Mouse (Mus musculus): Measurements from ENCODE around the gene Cand2. TPM values are rescaled to one million over a fixed set of nuclear protein-coding genes. Genes with fewer than 3 reads are reported as not detected.

Cand2 gene
- polyA plus RNA-seq, 1 experiment from 2014 or later, result 29.6 TPM

- DNase-seq (ENCODE audit: low spot score) (no peak), ATAC-seq (replicated peaks; ENCODE audit: low FRiP score, low TSS enrichment, low read depth) (no peak)
- H3K36me3 ChIP-seq (ENCODE audit: control insufficient read depth, insufficient read depth, low read length), result peaks cover 50% of the 10 kb centered on the region
- H3K9ac ChIP-seq (ENCODE audit: low read length), result no peak overlapping the region
- no peak overlapping the region for H3K4me3 ChIP-seq (ENCODE audit: low read depth, low read length)
- no peaks in the 10 kb centered on the region for H3K27me3 ChIP-seq (replicated peaks; ENCODE audit: control insufficient read depth, insufficient read depth, low read length)
- H3K9me3 ChIP-seq (ENCODE audit: control insufficient read depth, low read length), result no peaks in the 10 kb centered on the region
- H3K27ac ChIP-seq (ENCODE audit: low read depth), result no peak overlapping the region
- WGBS, result 96% methylated on average over 10 of the region's 10 CpGs
- no peak overlapping the region for H3K4me2 ChIP-seq (ENCODE audit: low read length)
- H3K4me1 ChIP-seq (replicated peaks; ENCODE audit: control insufficient read depth, insufficient read depth, low read length), result peaks cover 4% of the 10 kb centered on the region
These were observed 74.4 kb downstream of the Cand2 start for GRCm38 (mm10) chr6:115848598-115849304.

DNA sequence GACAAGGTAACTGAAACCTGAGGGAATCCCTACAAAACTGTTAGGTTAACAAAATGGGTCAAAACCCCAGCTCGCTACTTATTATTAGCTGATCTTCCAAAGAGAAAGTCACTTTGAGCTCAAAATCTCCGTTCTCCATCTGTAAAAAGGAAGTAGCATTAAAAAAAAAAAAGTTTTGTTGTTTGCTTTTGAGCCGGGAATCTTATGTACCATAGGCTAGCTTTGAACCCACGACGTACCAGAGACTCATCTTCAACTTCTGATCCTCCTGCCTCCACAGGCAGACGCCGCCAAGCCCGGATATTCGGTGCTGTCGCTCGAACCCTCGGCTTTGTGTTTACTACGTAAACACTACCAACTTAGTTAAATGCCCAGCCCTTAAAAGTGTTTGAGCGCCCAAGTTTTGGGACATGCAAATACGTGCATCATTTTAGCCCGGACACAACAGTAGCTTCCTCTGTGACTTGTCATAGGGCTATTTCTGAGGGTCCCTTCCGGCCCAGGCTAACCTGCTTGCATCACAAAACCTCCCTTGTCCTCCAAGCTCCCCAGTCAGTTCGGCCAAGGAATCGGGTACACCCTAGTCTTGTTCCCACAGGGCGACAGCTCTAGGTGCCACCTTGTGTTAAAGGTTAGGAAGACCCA is 78.2 kb downstream of the Cand2 start:
- Histone ChIP-seq H3K9ac (ENCODE audit: low read length) (peak overlapping the region; percentile 57), H3K4me2 (ENCODE audit: low read length) (peak overlapping the region; percentile 87), H3K4me3 (ENCODE audit: low read depth, low read length) (peak overlapping the region; percentile 62), H3K36me3 (ENCODE audit: control insufficient read depth, insufficient read depth, low read length) (peaks cover 29% of the 10 kb centered on the region), H3K27ac (ENCODE audit: low read depth) (peak overlapping the region; percentile 89), H3K4me1 (replicated peaks; ENCODE audit: control insufficient read depth, insufficient read depth, low read length) (peaks cover 18% of the 10 kb centered on the region), H3K9me3 (ENCODE audit: control insufficient read depth, low read length) (no peaks in the 10 kb centered on the region), H3K27me3 (replicated peaks; ENCODE audit: control insufficient read depth, insufficient read depth, low read length) (no peaks in the 10 kb centered on the region)
- DNase-seq (ENCODE audit: low spot score), result no peak
- 5% methylated on average over 20 of the region's 20 CpGs for WGBS
- no peak for ATAC-seq (replicated peaks; ENCODE audit: low FRiP score, low TSS enrichment, low read depth)

DNA sequence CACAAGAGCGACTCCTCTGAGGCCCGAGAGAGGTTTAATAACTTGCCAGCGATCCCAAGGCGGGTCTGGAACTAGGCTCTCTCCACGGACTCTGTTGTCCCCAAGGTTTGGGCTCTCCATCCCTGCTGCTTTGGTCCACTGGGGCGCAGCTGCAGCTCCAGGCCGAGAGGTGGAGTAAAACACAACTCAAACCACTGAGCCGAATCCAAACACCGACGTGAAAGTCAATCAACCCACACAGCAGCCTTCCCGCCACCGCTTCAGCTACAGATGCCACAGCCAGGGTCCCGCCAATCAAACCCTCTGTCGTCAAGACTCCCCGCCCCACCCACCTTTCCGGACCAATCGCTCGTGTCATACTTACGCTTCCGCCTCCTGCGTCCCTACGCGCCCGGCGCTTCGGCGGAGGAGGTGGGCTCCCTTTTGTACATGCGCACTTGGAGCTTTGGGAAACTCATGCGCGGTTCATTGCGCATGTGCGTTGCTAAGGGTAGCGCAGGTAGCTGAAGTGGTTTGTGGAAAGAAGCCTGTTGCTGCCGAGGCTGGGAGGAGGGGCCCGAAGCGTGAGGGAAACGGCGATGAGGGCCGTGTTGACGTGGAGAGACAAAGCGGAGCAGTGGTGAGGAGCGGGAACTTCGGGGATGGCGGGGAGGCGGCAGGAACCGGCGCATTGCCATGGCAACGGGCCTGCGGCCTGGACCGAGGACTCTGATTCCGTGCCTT is 78.9 kb downstream of the Cand2 start, which contains the start of the genes Mbd4 and Ift122:
Gene Mbd4, minus strand, starts transcription at position 281 of the 723 bp plus-strand sequence.
Gene Ift122, plus strand, starts transcription at position 380 of the 723 bp plus-strand sequence.
- Histone ChIP-seq H3K36me3 (ENCODE audit: control insufficient read depth, insufficient read depth, low read length) (peaks cover 26% of the 10 kb centered on the region), H3K9ac (ENCODE audit: low read length) (peak within 1 kb of the TSS; percentile 61), H3K4me1 (replicated peaks; ENCODE audit: control insufficient read depth, insufficient read depth, low read length) (peaks cover 18% of the 10 kb centered on the region), H3K4me3 (ENCODE audit: low read depth, low read length) (peak within 1 kb of the TSS; percentile 62), H3K27ac (ENCODE audit: low read depth) (peak within 1 kb of the TSS; percentile 90), H3K4me2 (ENCODE audit: low read length) (peak within 1 kb of the TSS; percentile 87), H3K27me3 (replicated peaks; ENCODE audit: control insufficient read depth, insufficient read depth, low read length) (no peaks in the 10 kb centered on the region), H3K9me3 (ENCODE audit: control insufficient read depth, low read length) (no peaks in the 10 kb centered on the region)
- under 1% methylated on average over 51 of the region's 51 CpGs for WGBS
- peak; percentile 95 for DNase-seq (ENCODE audit: low spot score)
- ATAC-seq (replicated peaks; ENCODE audit: low FRiP score, low TSS enrichment, low read depth), result peak; percentile 97

DNA sequence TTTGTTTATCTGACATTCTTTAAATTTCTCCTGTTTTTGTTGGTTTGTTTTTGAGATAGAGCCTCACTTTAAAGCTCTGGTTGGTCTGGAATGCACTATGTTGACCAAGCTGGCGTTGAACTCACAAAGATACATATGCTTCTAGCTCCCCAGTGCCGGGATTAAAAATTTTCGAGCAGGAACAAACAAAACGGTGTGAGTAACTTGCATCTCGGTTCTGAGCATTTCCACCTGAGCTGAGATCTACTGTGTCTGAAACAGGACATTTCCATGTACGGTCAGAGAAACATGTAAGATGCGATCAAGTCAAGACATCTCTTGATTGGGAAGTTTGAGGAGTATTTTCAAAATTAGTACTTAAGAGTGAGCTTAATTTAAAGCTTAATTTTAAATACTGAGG is 79.6 kb downstream of the Cand2 start:
- 39% methylated on average over 7 of the region's 7 CpGs for WGBS
- Histone ChIP-seq H3K9me3 (ENCODE audit: control insufficient read depth, low read length) (no peaks in the 10 kb centered on the region), H3K4me1 (replicated peaks; ENCODE audit: control insufficient read depth, insufficient read depth, low read length) (peaks cover 20% of the 10 kb centered on the region), H3K9ac (ENCODE audit: low read length) (peak overlapping the region; percentile 61), H3K27ac (ENCODE audit: low read depth) (peak overlapping the region; percentile 90), H3K36me3 (ENCODE audit: control insufficient read depth, insufficient read depth, low read length) (peaks cover 19% of the 10 kb centered on the region), H3K4me2 (ENCODE audit: low read length) (peak overlapping the region; percentile 63), H3K27me3 (replicated peaks; ENCODE audit: control insufficient read depth, insufficient read depth, low read length) (no peaks in the 10 kb centered on the region), H3K4me3 (ENCODE audit: low read depth, low read length) (peak overlapping the region; percentile 62)
- ATAC-seq (replicated peaks; ENCODE audit: low FRiP score, low TSS enrichment, low read depth), result no peak
- DNase-seq (ENCODE audit: low spot score), result peak; percentile 60

DNA sequence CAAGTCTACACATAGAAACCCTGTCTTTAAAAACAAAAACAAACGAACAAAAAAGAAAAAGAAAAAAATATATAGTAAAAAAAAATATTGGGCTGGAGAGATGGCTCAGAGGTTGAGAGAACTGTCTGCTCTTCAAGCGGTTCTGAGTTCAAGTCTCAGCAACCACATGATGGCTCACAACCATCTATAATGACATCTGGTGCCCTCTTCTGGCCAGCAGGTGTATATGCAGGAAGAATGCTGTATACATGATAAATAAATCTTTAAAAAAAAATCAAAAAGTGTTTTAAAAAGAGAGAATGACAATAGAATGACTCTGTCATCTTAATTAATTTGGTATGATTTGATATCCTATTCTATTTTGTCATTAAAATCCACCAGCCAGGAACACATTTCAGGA is 80.1 kb downstream of the Cand2 start:
- Histone ChIP-seq H3K27me3 (replicated peaks; ENCODE audit: control insufficient read depth, insufficient read depth, low read length) (no peaks in the 10 kb centered on the region), H3K9me3 (ENCODE audit: control insufficient read depth, low read length) (no peaks in the 10 kb centered on the region), H3K4me2 (ENCODE audit: low read length) (no peak overlapping the region), H3K36me3 (ENCODE audit: control insufficient read depth, insufficient read depth, low read length) (peaks cover 14% of the 10 kb centered on the region), H3K4me1 (replicated peaks; ENCODE audit: control insufficient read depth, insufficient read depth, low read length) (peaks cover 25% of the 10 kb centered on the region), H3K9ac (ENCODE audit: low read length) (no peak overlapping the region), H3K27ac (ENCODE audit: low read depth) (no peak overlapping the region), H3K4me3 (ENCODE audit: low read depth, low read length) (no peak overlapping the region)
- no peak for ATAC-seq (replicated peaks; ENCODE audit: low FRiP score, low TSS enrichment, low read depth)
- DNase-seq (ENCODE audit: low spot score), result no peak
- 73% methylated on average over 2 of the region's 2 CpGs for WGBS

Small RNA genes lying within 50 kb of the gene (microRNA-seq; reads per million reads assigned to microRNA genes)
- gene Mir7660, result not detected

Other genes starting within 250 kb of the Cand2 start
- 32.3 and 32.6 TPM in 2 replicates for gene Tsen2, start 229.9 kb upstream of the Cand2 start, polyA plus RNA-seq (2014; fragmentation: Nextera tagmentation; extraction: Ambion mirVana)
- 26.2 and 32.0 TPM in 2 replicates for gene Mkrn2os, start 182.0 kb upstream of the Cand2 start, polyA plus RNA-seq (2014; fragmentation: Nextera tagmentation; extraction: Ambion mirVana)
- 28.0 and 32.0 TPM in 2 replicates for gene Mkrn2, start 172.6 kb upstream of the Cand2 start, polyA plus RNA-seq (2014; fragmentation: Nextera tagmentation; extraction: Ambion mirVana)
- gene Raf1, start 97.9 kb upstream of the Cand2 start, polyA plus RNA-seq (2014; fragmentation: Nextera tagmentation; extraction: Ambion mirVana), result 114 and 122 TPM in 2 replicates
- gene Tmem40, start 12.1 kb upstream of the Cand2 start, polyA plus RNA-seq (2014; fragmentation: Nextera tagmentation; extraction: Ambion mirVana), result 0.48 and 0.51 TPM in 2 replicates
- gene Rpl32, start 34.2 kb downstream of the Cand2 start, polyA plus RNA-seq (2014; fragmentation: Nextera tagmentation; extraction: Ambion mirVana), result 2,668 and 2,809 TPM in 2 replicates
- 0.67 and 0.69 TPM in 2 replicates for gene Efcab12, start 63.9 kb downstream of the Cand2 start, polyA plus RNA-seq (2014; fragmentation: Nextera tagmentation; extraction: Ambion mirVana)
- 14.7 and 18.4 TPM in 2 replicates for gene Mbd4, start 78.8 kb downstream of the Cand2 start, polyA plus RNA-seq (2014; fragmentation: Nextera tagmentation; extraction: Ambion mirVana)
- gene Ift122, start 78.9 kb downstream of the Cand2 start, polyA plus RNA-seq (2014; fragmentation: Nextera tagmentation; extraction: Ambion mirVana), result 18.4 and 21.5 TPM in 2 replicates
- 0.07 TPM in 1 of 2 replicates, not detected in the other for gene Rho, start 157.2 kb downstream of the Cand2 start, polyA plus RNA-seq (2014; fragmentation: Nextera tagmentation; extraction: Ambion mirVana)
- gene H1foo, start 170.4 kb downstream of the Cand2 start, polyA plus RNA-seq (2014; fragmentation: Nextera tagmentation; extraction: Ambion mirVana), result not detected in 2 replicates
- 39.7 and 46.5 TPM in 2 replicates for gene Plxnd1, start 220.5 kb downstream of the Cand2 start, polyA plus RNA-seq (2014; fragmentation: Nextera tagmentation; extraction: Ambion mirVana)